In genomic region chr4:82686037-82686436, GRCm38 (mm10) we compare ENCODE assay signal across 16 mouse cellular contexts. TPM values are rescaled to one million over a fixed set of nuclear protein-coding genes. Genes with fewer than 3 reads are reported as not detected.
DNase-seq lines count a peak whose midpoint lies in the region; ATAC-seq and TF ChIP-seq lines count a peak whose summit lies in the region.
"Had no signal": no experiment of that assay in that cellular context is flagged by ENCODE, and none has a peak within 500 bp of the region (broad histone marks: within the 10 kb centered on the region; RNA-seq: fewer than 3 reads in every experiment).

No protein-coding gene starts in this region.

- WGBS in liver, embryonic 14.5 days (ENCODE audit: insufficient replicate concordance): 20% methylated on average over 6 of the region's 6 CpGs
- WGBS in liver, embryonic 11.5 days: 54% methylated on average over 6 of the region's 6 CpGs

- peak overlapping the region; percentile 4; the same call in 1 of the 2 replicates for H3K4me2 ChIP-seq in liver, embryonic 14.5 days (ENCODE audit: low read depth)
- no peak overlapping the region for H3K4me2 ChIP-seq in liver, embryonic 11.5 days
- H3K4me2 ChIP-seq: embryonic facial prominence, embryonic 13.5 days; heart, embryonic 12.5 days; hindbrain, embryonic 15.5 days had no signal

- no peak overlapping the region for H3K27ac ChIP-seq in liver, embryonic 14.5 days
- no peak overlapping the region for H3K27ac ChIP-seq in liver, embryonic 11.5 days (ENCODE audit: low read depth, low read length)
- H3K27ac ChIP-seq: embryonic facial prominence, embryonic 13.5 days; heart, adult 2 months; hindbrain, embryonic 15.5 days had no signal

- H3K27me3 ChIP-seq in liver, embryonic 14.5 days (ENCODE audit: control insufficient read depth, insufficient read depth, low read length): no peaks in the 10 kb centered on the region
- H3K27me3 ChIP-seq in liver, embryonic 11.5 days (replicated peaks; ENCODE audit: control insufficient read depth, insufficient read depth, low read length): no peaks in the 10 kb centered on the region
- H3K27me3 ChIP-seq: heart, embryonic 12.5 days; hindbrain, embryonic 15.5 days had no signal

- H3K9me3 ChIP-seq in liver, embryonic 14.5 days (ENCODE audit: control insufficient read depth, low read length): no peaks in the 10 kb centered on the region
- H3K9me3 ChIP-seq in liver, embryonic 11.5 days (ENCODE audit: control insufficient read depth, low read length): no peaks in the 10 kb centered on the region
- H3K9me3 ChIP-seq: embryonic facial prominence, embryonic 13.5 days; heart, embryonic 12.5 days; hindbrain, embryonic 15.5 days had no signal

- H3K9ac ChIP-seq in liver, embryonic 14.5 days (replicated peaks): no peak overlapping the region
- H3K9ac ChIP-seq in liver, embryonic 11.5 days (ENCODE audit: low read depth, low read length): no peak overlapping the region
- H3K9ac ChIP-seq: embryonic facial prominence, embryonic 13.5 days; heart, embryonic 12.5 days; hindbrain, embryonic 15.5 days had no signal

- TF ChIP-seq CTCF in liver, embryonic 14.5 days (IDR thresholded peaks at IDR 0.05; ENCODE audit: low read depth): no peak

- no peak for ATAC-seq in liver, embryonic 14.5 days (ENCODE audit: insufficient read depth)
- no peak for ATAC-seq in liver, embryonic 11.5 days (replicated peaks; ENCODE audit: low FRiP score)
- ATAC-seq in common myeloid progenitor, adult 5-6 weeks (replicated peaks; ENCODE audit: low read depth, poor library complexity, severe bottlenecking): peak; percentile 97
- ATAC-seq in megakaryocyte, adult 5-6 weeks (ENCODE audit: poor library complexity, severe bottlenecking): peak; percentile 62
- ATAC-seq: forebrain, embryonic 14.5 days had no signal

- H3K4me3 ChIP-seq in liver, embryonic 14.5 days (ENCODE audit: insufficient read depth in 1 of 2, low read depth in 2 of 2, low read length in 2 of 2): no peak overlapping the region
- no peak overlapping the region for H3K4me3 ChIP-seq in liver, embryonic 11.5 days (ENCODE audit: low read depth, low read length)
- H3K4me3 ChIP-seq: embryonic facial prominence, embryonic 13.5 days; heart, adult 2 months; heart, embryonic 12.5 days; hindbrain, embryonic 15.5 days had no signal

- no peaks in the 10 kb centered on the region for H3K36me3 ChIP-seq in liver, embryonic 14.5 days (replicated peaks; ENCODE audit: control insufficient read depth, insufficient read depth, low read depth)
- H3K36me3 ChIP-seq in liver, embryonic 11.5 days (ENCODE audit: control insufficient read depth, insufficient read depth, low read length): no peaks in the 10 kb centered on the region
- H3K36me3 ChIP-seq: embryonic facial prominence, embryonic 13.5 days; heart, embryonic 12.5 days; hindbrain, embryonic 15.5 days had no signal

- H3K4me1 ChIP-seq in liver, embryonic 14.5 days (replicated peaks; ENCODE audit: control insufficient read depth in 2 of 2, insufficient read depth in 2 of 2, low read length in 1 of 2): peaks cover 0 to 3% of the 10 kb centered on the region in 2 experiments; a peak in 1 of 4 replicates
- H3K4me1 ChIP-seq in liver, embryonic 11.5 days (replicated peaks; ENCODE audit: control insufficient read depth, insufficient read depth, low read length): no peaks in the 10 kb centered on the region

- DNase-seq in liver, embryonic 14.5 days (ENCODE audit: low read depth in 3 of 3, low spot score in 3 of 3): no peak
- DNase-seq in liver, embryonic 11.5 days (ENCODE audit: low spot score): no peak
- no peak for DNase-seq in layer of hippocampus, adult 9-10 months (ENCODE audit: low spot score)
- no peak for DNase-seq in kidney, postnatal 25 days
- DNase-seq in gastrocnemius, postnatal 25 days: no peak
- DNase-seq: adrenal gland, postnatal 10 days; cerebellum, adult 11-12 months; cerebellum, adult 9-10 months; cerebellum, postnatal 25 days; heart, adult 2 months had no signal

- TF ChIP-seq EP300 in liver, embryonic 14.5 days (IDR thresholded peaks at IDR 0.05; ENCODE audit: low read depth): no peak

RNA-seq across cellular contexts. Expression of gene Nfib, which starts 19.5 kb away (rescaled TPM):
- 1.2 and 1.7 TPM in 2 replicates for polyA plus RNA-seq in liver, embryonic 14.5 days (2012; rRNA removed)
- polyA plus RNA-seq in liver, embryonic 14.5 days (2014; fragmentation: Nextera tagmentation; extraction: Ambion mirVana): 2.3 and 2.6 TPM in 2 replicates
- 20.5 and 26.9 TPM in 2 replicates for polyA plus RNA-seq in liver, embryonic 11.5 days (2014; fragmentation: Nextera tagmentation; extraction: Ambion mirVana)
- total RNA-seq in common myeloid progenitor, adult 5-6 weeks (2017): 0.10 TPM in 1 of 2 replicates, not detected in the other
- total RNA-seq in megakaryocyte, adult 5-6 weeks (2015): not detected in 2 replicates
- 0.04 TPM in 1 of 2 replicates, not detected in the other for total RNA-seq in megakaryocyte, adult 5-6 weeks (2017)
- 10 to 100 TPM; 79.0 to 82.1 TPM for total RNA-seq in gastrocnemius, postnatal 25 days (2021)

Comparison
In these comparisons a context has a peak if more than half of its experiments do, and no peak if none do; other contexts are left out.
1. ATAC-seq: peak in common myeloid progenitor, adult 5-6 weeks (single experiment) and megakaryocyte, adult 5-6 weeks (single experiment); none in liver, embryonic 14.5 days (single experiment) and liver, embryonic 11.5 days (single experiment).
2. RNA of gene Nfib, which starts 19.5 kb away (total RNA-seq): 79.0 to 82.1 TPM in gastrocnemius, postnatal 25 days; 0.04 TPM in megakaryocyte, adult 5-6 weeks and 0.10 TPM in common myeloid progenitor, adult 5-6 weeks; every median in the first group is over 10 times any median in the second.